Mouse (Mus musculus) ES-Bruce4 (cell line): ENCODE results near the gene Gorasp1. TPM values are rescaled to one million over a fixed set of nuclear protein-coding genes. Genes with fewer than 3 reads are reported as not detected.

Experiments used
- H3K27ac ChIP-seq: 2 replicates; pipeline ENCODE4 v1.5.1; 2012; ENCODE audit warnings: low read length, inconsistent platforms; ENCODE audit not compliant: insufficient read depth
- H3K27me3 ChIP-seq: 2 replicates; pipeline ENCODE4 v1.6.1; 2012; ENCODE audit warnings: mild to moderate bottlenecking, low read length, inconsistent platforms; ENCODE audit not compliant: control insufficient read depth, poor library complexity, insufficient read depth, severe bottlenecking
- H3K36me3 ChIP-seq: 2 replicates; pipeline ENCODE4 v1.6.1; 2012; ENCODE audit warnings: inconsistent platforms, mild to moderate bottlenecking, low read length, moderate library complexity; ENCODE audit not compliant: control insufficient read depth, poor library complexity, insufficient read depth, severe bottlenecking
- H3K4me1 ChIP-seq: one replicate; pipeline ENCODE4 v1.8.1; 2011; ENCODE audit warnings: low read length; ENCODE audit not compliant: control insufficient read depth, insufficient read depth
- H3K4me3 ChIP-seq: 2 replicates; pipeline ENCODE4 v1.5.1; 2011; ENCODE audit warnings: low read depth, mild to moderate bottlenecking, low read length
- H3K9ac ChIP-seq: 2 replicates; pipeline ENCODE4 v1.6.1; 2012; ENCODE audit warnings: low read depth, mild to moderate bottlenecking, inconsistent platforms; ENCODE audit not compliant: poor library complexity, severe bottlenecking
- H3K9me3 ChIP-seq: replicated peaks from 2 replicates; pipeline ENCODE4 v1.6.1; 2012; ENCODE audit warnings: mild to moderate bottlenecking, low read length, inconsistent platforms; ENCODE audit not compliant: control insufficient read depth, poor library complexity, insufficient read depth, severe bottlenecking
- CTCF ChIP-seq: IDR thresholded peaks from one replicate; pipeline ENCODE4 v1.8.1; 2011; ENCODE audit warnings: low read depth, low read length
- EP300 ChIP-seq: IDR thresholded peaks from 2 replicates; pipeline ENCODE4 v1.6.1; 2011; ENCODE audit warnings: low read depth, low read length; ENCODE audit not compliant: insufficient read depth
- POLR2A ChIP-seq: IDR thresholded peaks from one replicate; pipeline ENCODE4 v1.8.1; 2011; ENCODE audit warnings: low read length; ENCODE audit not compliant: insufficient read depth
- polyA plus RNA-seq: library from polyadenylated mRNA; stranded (reverse); fragments of >200 nt; gene quantifications from 2 replicates; pipeline ENCODE4 v1.2.4, GENCODE M21; 2011; ENCODE audit warnings: low read depth; ENCODE audit not compliant: missing spikeins, insufficient read depth, insufficient read length

Gene Gorasp1
- polyA plus RNA-seq, 1 experiment: 7.2 TPM

GRCm38 (mm10) chr9:119982241-119982811, 45.0 kb upstream of the Gorasp1 start:
- Histone ChIP-seq H3K27me3 (no peaks in the 10 kb centered on the region), H3K4me1 (peaks cover 26% of the 10 kb centered on the region), H3K4me3 (peak overlapping the region; percentile 92), H3K27ac (peak overlapping the region; percentile 70), H3K36me3 (no peaks in the 10 kb centered on the region), H3K9me3 (no peaks in the 10 kb centered on the region), H3K9ac (no peak overlapping the region)
- TF ChIP-seq EP300 (peak; percentile 64; the same call in 1 of the 2 replicates), CTCF (peak; percentile 33), POLR2A (no peak)

- H3K27me3 ChIP-seq: no peaks in the 10 kb centered on the region
- H3K9me3 ChIP-seq: no peaks in the 10 kb centered on the region
- no peak overlapping the region; the same call in 1 of the 2 replicates for H3K9ac ChIP-seq
- peaks cover 27% of the 10 kb centered on the region for H3K4me1 ChIP-seq
- H3K36me3 ChIP-seq: no peaks in the 10 kb centered on the region
- H3K4me3 ChIP-seq: peak overlapping the region; percentile 60
- peak overlapping the region; percentile 70 for H3K27ac ChIP-seq
- TF ChIP-seq POLR2A: no peak
- TF ChIP-seq CTCF: no peak
- 0 out of 2 replicates have a peak, but pooled peaks have one; percentile 60 for TF ChIP-seq EP300
Observed at GRCm38 (mm10) chr9:119981183-119982179, 44.1 kb upstream of the Gorasp1 start.

DNA sequence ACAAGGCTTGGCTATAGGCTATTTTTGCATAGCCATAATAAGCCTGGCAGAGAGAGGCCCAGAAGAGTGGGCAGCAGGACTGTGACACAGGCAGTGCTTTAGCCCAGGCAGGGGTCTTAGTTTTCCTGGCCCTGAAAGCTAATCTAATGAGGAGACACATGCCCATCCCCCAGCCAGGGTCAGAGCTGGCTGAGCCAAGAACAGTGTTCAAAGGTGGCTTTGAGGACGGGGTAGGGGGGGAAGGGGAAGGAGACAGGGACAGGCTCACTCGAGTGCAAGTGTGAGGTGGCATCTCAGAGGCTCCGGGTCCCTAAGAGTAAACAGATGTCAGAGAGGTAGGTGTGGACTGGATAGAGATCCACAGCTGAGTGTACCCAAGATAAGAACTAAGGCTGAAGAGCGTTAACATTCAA, 43.4 kb upstream of the Gorasp1 start:
- H3K4me1 ChIP-seq: peaks cover 24% of the 10 kb centered on the region
- no peak for TF ChIP-seq CTCF
- TF ChIP-seq POLR2A: no peak
- no peak for TF ChIP-seq EP300
- no peaks in the 10 kb centered on the region for H3K27me3 ChIP-seq
- H3K9ac ChIP-seq: no peak overlapping the region
- H3K9me3 ChIP-seq: no peaks in the 10 kb centered on the region
- no peak overlapping the region for H3K4me3 ChIP-seq
- peak overlapping the region; percentile 70 for H3K27ac ChIP-seq
- H3K36me3 ChIP-seq: no peaks in the 10 kb centered on the region

DNA sequence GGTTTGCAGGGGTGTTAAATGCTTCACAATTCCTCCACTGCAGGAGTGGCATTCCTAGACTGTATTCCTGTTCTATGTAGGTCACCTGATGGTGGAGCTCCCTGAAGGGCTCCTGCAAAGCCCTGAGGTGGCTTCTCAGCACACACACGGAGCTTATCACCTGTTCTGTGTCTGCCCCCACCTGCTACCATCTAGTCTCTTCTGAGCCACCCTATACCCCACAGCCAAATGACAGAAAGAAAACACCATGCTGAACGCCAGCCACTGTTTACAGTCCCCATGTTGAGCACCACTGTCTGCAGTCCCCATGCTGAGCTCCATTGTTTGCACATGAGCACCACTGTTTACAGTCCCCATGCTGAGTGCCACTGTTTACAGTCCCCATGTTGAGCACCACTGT, 42.4 kb upstream of the Gorasp1 start:
- Histone ChIP-seq H3K9ac (no peak overlapping the region), H3K9me3 (no peaks in the 10 kb centered on the region), H3K27me3 (no peaks in the 10 kb centered on the region), H3K4me1 (peaks cover 24% of the 10 kb centered on the region), H3K36me3 (peaks cover 4% of the 10 kb centered on the region), H3K27ac (no peak overlapping the region), H3K4me3 (no peak overlapping the region)
- TF ChIP-seq POLR2A: no peak
- TF ChIP-seq EP300: no peak
- no peak for TF ChIP-seq CTCF

DNA sequence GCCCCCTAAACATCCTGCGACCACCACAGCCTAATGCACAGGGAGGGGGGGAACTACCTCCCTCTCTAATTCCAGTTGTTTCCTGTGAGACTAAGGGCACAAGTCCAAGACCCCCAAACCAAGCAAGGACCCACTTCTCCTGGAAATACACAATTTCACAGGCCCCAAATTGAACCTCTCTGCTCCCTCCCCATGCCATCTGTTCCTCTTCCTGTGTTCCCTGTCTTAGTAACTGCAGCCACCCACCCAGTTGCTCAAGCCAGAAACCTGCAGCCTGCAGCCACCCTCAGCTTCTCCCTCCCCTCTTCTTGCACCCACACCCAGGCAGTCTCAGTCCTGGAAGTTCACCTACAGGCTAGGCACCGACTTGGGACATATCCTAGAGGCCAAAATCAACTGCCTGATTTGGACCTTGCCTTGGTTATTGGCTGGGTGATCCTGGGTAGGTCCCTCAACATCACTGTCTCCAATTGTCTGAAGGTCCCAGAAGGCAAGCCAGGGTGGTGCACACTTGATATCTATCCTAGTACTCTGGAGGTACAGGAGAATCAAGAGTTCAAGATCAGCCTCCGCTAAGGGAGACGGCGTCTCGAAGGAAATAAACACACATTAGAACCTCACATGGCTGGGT, 41.6 kb upstream of the Gorasp1 start:
- Histone ChIP-seq H3K36me3 (peaks cover 4% of the 10 kb centered on the region), H3K27me3 (no peaks in the 10 kb centered on the region), H3K27ac (no peak overlapping the region), H3K4me3 (no peak overlapping the region), H3K9ac (no peak overlapping the region), H3K4me1 (peaks cover 24% of the 10 kb centered on the region), H3K9me3 (no peaks in the 10 kb centered on the region)
- TF ChIP-seq EP300 (no peak), CTCF (no peak), POLR2A (no peak)
